Mouse (Mus musculus) heart, embryonic 14.5 days (tissue): Measurements from ENCODE around the gene Gm10647. TPM values are rescaled to one million over a fixed set of nuclear protein-coding genes. Genes with fewer than 3 reads are reported as not detected.
"Not testable (repeated sequence)": the region's sequence is repeated elsewhere in the genome, so short reads cannot be mapped to it uniquely, and the experiment has no call there.

Experiments
- ATAC-seq: fragments of 200-750 bp; cut with Nextera tagmentation; 2 replicates; pipeline ENCODE4 v1.8.0; 2017; ENCODE audit warnings: low read depth, moderate TSS enrichment; ENCODE audit not compliant: insufficient number of reproducible peaks, insufficient read depth, low FRiP score
- H3K27ac ChIP-seq, 2 experiments: fragments of 200-500 bp in 1 of 2; fragments of 300-500 bp in 1 of 2; sonication (generic) in 1 of 2; replicated peaks in 1 of 2; 2 replicates each; pipeline ENCODE4 v1.5.1; 2012 to 2014; ENCODE audit warnings: low read depth in 2 of 2, low read length in 2 of 2, control low read depth in 1 of 2, mild to moderate bottlenecking in 1 of 2, mixed read lengths in 1 of 2; ENCODE audit not compliant: control insufficient read depth in 1 of 2, insufficient read depth in 1 of 2
- H3K27me3 ChIP-seq: fragments of 300-500 bp; sonication (generic); 2 replicates; pipeline ENCODE4 v1.6.1; 2014; ENCODE audit warnings: mild to moderate bottlenecking, low read length, control low read depth; ENCODE audit not compliant: control insufficient read depth, insufficient read depth
- H3K36me3 ChIP-seq: fragments of 300-500 bp; sonication (generic); 2 replicates; pipeline ENCODE4 v1.6.1; 2014; ENCODE audit warnings: mild to moderate bottlenecking, control low read depth, low read length, mixed read lengths; ENCODE audit not compliant: control insufficient read depth, insufficient read depth
- H3K4me1 ChIP-seq, 2 experiments: fragments of 200-500 bp in 1 of 2; fragments of 300-500 bp in 1 of 2; sonication (generic) in 1 of 2; 2 replicates each; pipeline ENCODE4 v1.6.1; 2012 to 2014; ENCODE audit warnings: low read length in 2 of 2, control low read depth in 1 of 2, mixed read lengths in 1 of 2; ENCODE audit not compliant: control insufficient read depth in 2 of 2, insufficient read depth in 2 of 2
- H3K4me2 ChIP-seq: fragments of 300-500 bp; sonication (generic); 2 replicates; pipeline ENCODE4 v1.6.1; 2014; ENCODE audit warnings: mild to moderate bottlenecking, low read length
- H3K4me3 ChIP-seq, 2 experiments: fragments of 200-500 bp in 1 of 2; fragments of 300-500 bp in 1 of 2; sonication (generic) in 1 of 2; 2 replicates each; pipeline ENCODE4 v1.5.1; 2012 to 2014; ENCODE audit warnings: low read length in 2 of 2, mild to moderate bottlenecking in 2 of 2, control low read depth in 1 of 2, low read depth in 1 of 2, moderate library complexity in 1 of 2; ENCODE audit not compliant: control insufficient read depth in 1 of 2, insufficient read depth in 1 of 2
- H3K9ac ChIP-seq: fragments of 300-500 bp; sonication (generic); 2 replicates; pipeline ENCODE4 v1.6.1; 2014; ENCODE audit warnings: mild to moderate bottlenecking, low read length
- H3K9me3 ChIP-seq: fragments of 300-500 bp; sonication (generic); 2 replicates; pipeline ENCODE4 v1.6.1; 2016; ENCODE audit warnings: low read length, control low read depth; ENCODE audit not compliant: control insufficient read depth
- WGBS: fragments of 180-500 bp; shearing (Covaris S2); extraction: QIAGEN DNeasy Blood & Tissue Kit; methylation state at CpG from one replicate; pipeline ENCODE4 v1.1.7; 2014; 5-methylcytosine and 5-hydroxymethylcytosine counted together
- polyA plus RNA-seq: library from polyadenylated mRNA; unstranded; fragments of >200 nt; fragmentation: Nextera tagmentation; extraction: Ambion mirVana; gene quantifications from 2 replicates; pipeline ENCODE4 v1.2.1, GENCODE M21; 2014

The Gm10647 gene
- polyA plus RNA-seq, 1 experiment from 2014 or later, result 0.57 TPM

DNA sequence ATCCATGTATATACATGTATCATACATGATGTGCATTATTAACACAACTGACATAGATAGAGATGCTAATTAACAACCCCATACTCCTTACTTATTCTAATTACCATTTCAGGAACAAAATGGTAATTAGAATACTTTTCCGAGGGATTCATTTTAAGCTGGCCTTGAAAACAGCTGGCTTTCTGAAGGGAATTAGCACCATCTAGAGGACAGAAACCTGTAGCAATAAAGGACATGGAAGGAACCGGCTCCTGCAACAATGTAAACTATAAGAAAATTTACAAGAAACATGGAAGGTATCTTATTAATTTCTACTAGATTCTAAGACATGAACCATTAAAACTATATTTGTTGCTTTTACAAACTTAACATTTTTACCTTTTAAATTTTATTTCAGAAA lies 9.0 kb upstream of the Gm10647 start:
- H3K9me3 ChIP-seq, result no peaks in the 10 kb centered on the region
- H3K9ac ChIP-seq, result no peak overlapping the region
- 18% methylated on average over 2 of the region's 2 CpGs for WGBS
- H3K27me3 ChIP-seq, result no peaks in the 10 kb centered on the region
- ATAC-seq, result no peak
- peaks cover 8% of the 10 kb centered on the region for H3K36me3 ChIP-seq
- H3K4me1 ChIP-seq, result no peaks in the 10 kb centered on the region
- no peak overlapping the region for H3K27ac ChIP-seq
- no peak overlapping the region for H3K4me3 ChIP-seq
- no peak overlapping the region for H3K4me2 ChIP-seq

DNA sequence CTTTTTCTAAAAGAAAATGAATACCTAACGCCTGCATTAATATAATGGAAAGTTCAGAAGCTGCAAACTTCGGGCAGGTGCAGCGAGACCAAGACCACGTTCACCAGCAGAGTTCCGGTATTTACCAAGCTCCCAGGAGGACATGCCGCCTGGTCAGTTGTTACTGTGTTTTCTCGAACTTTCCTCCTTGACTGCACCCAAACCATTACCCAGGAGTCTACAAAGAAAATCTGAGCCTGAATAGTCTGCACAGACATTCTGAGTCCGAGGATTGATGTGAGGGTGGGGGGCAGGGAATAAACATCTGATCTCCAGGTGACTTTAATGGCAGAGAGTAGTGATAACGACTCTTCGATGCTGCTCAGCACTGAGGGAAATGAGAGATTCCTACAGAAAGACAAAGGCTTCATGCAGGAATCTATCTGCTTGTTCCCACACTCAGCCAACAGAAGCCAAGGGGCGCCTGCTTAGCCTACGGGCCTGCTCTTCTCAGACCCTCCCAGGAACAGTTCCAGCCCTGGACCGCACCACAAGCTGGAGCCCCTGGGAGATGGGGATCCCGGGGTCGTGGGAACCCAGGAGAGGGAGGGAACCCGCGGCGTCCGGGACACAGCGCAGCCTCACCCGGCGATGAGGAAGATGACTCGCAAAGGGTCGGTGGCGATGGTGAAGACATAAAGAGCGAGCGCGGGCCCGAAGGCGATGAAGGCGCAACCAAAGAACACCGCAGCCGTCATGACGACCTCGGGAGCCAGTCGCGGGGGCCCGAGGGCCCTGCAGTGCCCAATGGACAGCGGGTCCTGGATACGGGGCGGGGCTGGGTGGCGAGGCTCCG lies 2.0 kb upstream of the Gm10647 start:
- no peaks in the 10 kb centered on the region for H3K4me1 ChIP-seq
- no peaks in the 10 kb centered on the region for H3K9me3 ChIP-seq
- H3K4me3 ChIP-seq, result peak overlapping the region; percentile 61 to 77
- H3K9ac ChIP-seq, result peak overlapping the region; percentile 81
- ATAC-seq, result peak; percentile 18
- H3K36me3 ChIP-seq, result peaks cover 8% of the 10 kb centered on the region
- peak overlapping the region; percentile 79 to 94 for H3K27ac ChIP-seq
- 1% methylated on average over 43 of the region's 43 CpGs for WGBS
- no peaks in the 10 kb centered on the region for H3K27me3 ChIP-seq
- peak overlapping the region; percentile 82 for H3K4me2 ChIP-seq

DNA sequence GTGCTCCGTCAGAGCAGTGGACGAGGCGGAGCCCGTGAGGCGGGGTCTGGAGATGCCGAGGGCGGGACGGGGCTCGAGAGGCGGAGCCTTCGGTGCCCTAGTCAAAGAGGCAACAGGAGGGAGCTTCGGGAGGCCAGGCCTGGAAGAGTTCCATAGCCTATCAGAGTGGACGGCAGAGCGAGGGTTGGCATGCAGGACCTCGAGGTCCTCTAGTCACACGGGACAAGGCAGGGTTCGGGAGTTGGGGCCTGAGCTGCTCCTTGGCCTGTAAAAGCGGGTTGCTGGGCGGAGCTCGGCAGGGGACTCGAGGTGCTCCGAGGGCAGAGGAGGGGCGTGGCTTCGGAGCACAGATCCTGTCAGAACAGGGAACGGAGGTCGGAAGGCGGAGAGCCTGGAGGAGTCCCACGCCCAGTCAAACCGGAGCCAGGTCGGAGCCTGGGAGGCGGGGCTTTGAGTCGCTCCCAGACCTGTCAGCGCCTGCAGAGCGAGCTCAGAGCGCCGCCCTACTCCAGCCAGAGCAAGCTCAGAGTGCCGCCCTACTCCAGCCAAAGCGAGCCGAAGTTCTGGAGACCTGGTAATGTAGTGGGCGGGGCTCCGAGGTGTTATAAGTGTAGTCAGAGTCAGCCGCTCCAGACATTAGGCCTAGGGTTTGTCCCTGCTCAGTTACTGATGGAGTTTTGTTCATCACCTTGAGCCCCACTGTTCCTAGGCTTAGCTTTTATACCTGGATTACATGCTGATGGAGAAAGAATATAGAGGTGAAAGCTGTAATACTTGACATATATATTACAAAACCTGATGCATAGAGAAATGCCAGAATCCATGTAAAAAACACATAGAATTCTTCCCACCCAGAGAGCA lies 1.1 kb upstream of the Gm10647 start, which contains the start of gene Aph1b:
Gene Aph1b, minus strand, starts transcription at position 27 of the 861 bp plus-strand sequence.
- Histone ChIP-seq H3K9ac (peak within 1 kb of the TSS; percentile 81), H3K27me3 (no peaks in the 10 kb centered on the region), H3K36me3 (no peaks in the 10 kb centered on the region; the same call in 1 of the 2 replicates), H3K27ac (peak within 1 kb of the TSS; percentile 94 to 96), H3K4me1 (no peaks in the 10 kb centered on the region), H3K9me3 (no peaks in the 10 kb centered on the region), H3K4me3 (peak within 1 kb of the TSS; percentile 61 to 77), H3K4me2 (peak within 1 kb of the TSS; percentile 82)
- under 1% methylated on average over 42 of the region's 42 CpGs for WGBS
- ATAC-seq, result peak; percentile 98

DNA sequence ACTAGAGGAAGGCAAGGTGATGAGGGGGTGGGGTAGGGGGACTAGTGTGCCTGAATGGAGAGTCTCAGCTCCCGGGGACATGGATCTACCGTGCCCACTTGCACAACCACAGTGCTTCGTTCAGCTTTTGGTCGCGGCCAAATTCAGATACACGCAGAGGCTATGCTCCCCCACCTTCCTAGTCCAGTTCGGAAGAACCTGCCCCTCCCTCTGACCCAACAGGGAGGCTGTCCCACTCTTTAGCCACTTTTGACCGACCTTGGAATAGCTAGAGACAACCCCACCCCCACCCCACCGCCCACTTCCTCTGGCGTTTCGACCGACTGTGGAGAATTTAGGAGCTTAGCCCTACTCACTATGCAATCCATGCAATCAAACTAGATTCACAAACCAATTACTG lies 5.1 kb downstream of the Gm10647 start:
- Histone ChIP-seq H3K27ac (no peak overlapping the region), H3K9me3 (no peaks in the 10 kb centered on the region), H3K9ac (0 out of 2 replicates have a peak overlapping the region, but pooled peaks have one; percentile 13), H3K4me1 (peaks cover 10 to 12% of the 10 kb centered on the region in 2 experiments; a peak in 3 of 4 replicates), H3K27me3 (peaks cover 13% of the 10 kb centered on the region; the same call in 1 of the 2 replicates), H3K4me2 (peak overlapping the region; percentile 46), H3K4me3 (0 out of 4 replicates have a peak overlapping the region, but pooled peaks of 1 of the 2 experiments have one; percentile 15), H3K36me3 (no peaks in the 10 kb centered on the region)
- 36% methylated on average over 12 of the region's 12 CpGs for WGBS
- ATAC-seq, result no peak

DNA sequence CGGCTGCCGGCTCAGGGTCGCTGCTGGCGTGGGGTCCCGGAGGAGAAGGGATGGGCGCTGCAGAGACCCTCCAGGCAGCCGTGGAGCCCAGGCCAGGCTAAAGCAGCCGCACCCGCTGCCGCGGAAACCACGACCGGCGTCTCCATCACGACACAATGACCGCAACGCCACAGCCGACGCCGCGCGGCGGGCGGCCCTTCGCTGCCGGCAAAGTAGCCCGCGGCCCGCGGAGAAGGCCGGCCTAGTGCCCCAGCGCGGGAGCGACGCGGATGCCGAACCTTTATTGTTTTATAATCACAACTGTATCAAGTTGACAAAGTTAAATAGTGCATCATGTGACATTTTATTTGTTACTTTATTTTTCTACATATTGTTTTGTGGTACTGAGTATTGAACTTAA lies 9.1 kb downstream of the Gm10647 start:
- H3K27ac ChIP-seq, H3K36me3 ChIP-seq, H3K9me3 ChIP-seq, ATAC-seq: not testable (repeated sequence)
- Histone ChIP-seq H3K9ac (peak overlapping the region; percentile 57; the same call in 1 of the 2 replicates), H3K27me3 (peaks cover 13% of the 10 kb centered on the region; the same call in 1 of the 2 replicates), H3K4me1 (peaks cover 10 to 12% of the 10 kb centered on the region in 2 experiments; a peak in 3 of 4 replicates), H3K4me2 (peak overlapping the region; percentile 61), H3K4me3 (peak overlapping the region; percentile 35 to 36)
- WGBS, result 4% methylated on average over 30 of the region's 37 CpGs

DNA sequence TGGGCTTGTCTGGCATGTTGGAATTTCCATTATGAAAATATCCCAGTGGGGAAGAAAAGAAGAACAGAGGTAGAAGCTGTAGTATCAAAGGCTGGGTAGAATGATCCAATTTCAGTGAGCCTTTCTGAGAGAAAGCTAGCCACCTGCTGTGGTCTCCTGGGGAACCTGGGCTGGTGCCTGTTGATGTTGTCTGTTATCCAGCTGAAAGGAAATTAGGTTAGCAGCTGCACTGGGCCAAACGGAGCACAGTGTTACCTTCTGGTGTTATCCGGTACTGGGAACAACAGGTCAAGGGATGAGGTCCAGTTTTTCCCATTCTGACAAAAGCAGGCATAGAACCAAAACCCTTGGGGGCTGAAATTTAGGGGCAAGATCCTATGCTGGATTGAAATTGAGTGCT lies 16.6 kb downstream of the Gm10647 start:
- no peak for ATAC-seq
- WGBS, result 33% methylated on average over 2 of the region's 2 CpGs
- Histone ChIP-seq H3K4me1 (no peaks in the 10 kb centered on the region), H3K27me3 (no peaks in the 10 kb centered on the region), H3K4me3 (no peak overlapping the region), H3K36me3 (no peaks in the 10 kb centered on the region), H3K9ac (no peak overlapping the region), H3K27ac (no peak overlapping the region), H3K4me2 (no peak overlapping the region), H3K9me3 (no peaks in the 10 kb centered on the region)

DNA sequence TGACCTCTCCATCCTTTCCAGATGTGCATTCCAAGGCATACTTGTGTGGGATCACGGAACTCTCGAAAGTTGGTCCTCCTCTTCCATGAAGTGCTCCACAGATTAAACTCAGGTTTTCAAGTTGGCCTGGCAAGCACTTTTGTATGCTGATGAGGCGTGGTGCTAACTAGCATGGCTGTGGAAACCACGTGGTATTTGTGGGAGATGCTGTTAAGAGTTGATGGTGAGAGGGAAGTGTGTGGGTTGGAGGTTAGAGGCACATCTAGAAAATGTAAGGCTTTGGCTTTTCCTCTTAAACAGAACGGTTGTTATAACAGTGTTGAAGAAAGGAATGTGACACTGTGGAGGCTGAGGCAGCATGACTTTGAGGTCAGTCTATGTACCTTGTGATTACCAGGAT lies 24.2 kb downstream of the Gm10647 start:
- ATAC-seq, result no peak
- Histone ChIP-seq H3K4me1 (no peaks in the 10 kb centered on the region; a peak in 1 of 4 replicates), H3K4me2 (no peak overlapping the region), H3K36me3 (no peaks in the 10 kb centered on the region), H3K9ac (no peak overlapping the region), H3K4me3 (no peak overlapping the region), H3K27ac (no peak overlapping the region), H3K9me3 (no peaks in the 10 kb centered on the region), H3K27me3 (no peaks in the 10 kb centered on the region)
- 76% methylated on average over 5 of the region's 5 CpGs for WGBS
